Mouse (Mus musculus) right cerebral cortex, adult 2 months (tissue): ENCODE results near the gene Yaf2.
"Not testable (repeated sequence)": the region's sequence is repeated elsewhere in the genome, so short reads cannot be mapped to it uniquely, and the experiment has no call there.

Experiments used
- DNase-seq, 2 experiments: peaks; one replicate each; pipeline ENCODE4 v3.0.0; 2021 to 2022; ENCODE audit warnings: low spot score in 2 of 2

Yaf2 gene

DNA sequence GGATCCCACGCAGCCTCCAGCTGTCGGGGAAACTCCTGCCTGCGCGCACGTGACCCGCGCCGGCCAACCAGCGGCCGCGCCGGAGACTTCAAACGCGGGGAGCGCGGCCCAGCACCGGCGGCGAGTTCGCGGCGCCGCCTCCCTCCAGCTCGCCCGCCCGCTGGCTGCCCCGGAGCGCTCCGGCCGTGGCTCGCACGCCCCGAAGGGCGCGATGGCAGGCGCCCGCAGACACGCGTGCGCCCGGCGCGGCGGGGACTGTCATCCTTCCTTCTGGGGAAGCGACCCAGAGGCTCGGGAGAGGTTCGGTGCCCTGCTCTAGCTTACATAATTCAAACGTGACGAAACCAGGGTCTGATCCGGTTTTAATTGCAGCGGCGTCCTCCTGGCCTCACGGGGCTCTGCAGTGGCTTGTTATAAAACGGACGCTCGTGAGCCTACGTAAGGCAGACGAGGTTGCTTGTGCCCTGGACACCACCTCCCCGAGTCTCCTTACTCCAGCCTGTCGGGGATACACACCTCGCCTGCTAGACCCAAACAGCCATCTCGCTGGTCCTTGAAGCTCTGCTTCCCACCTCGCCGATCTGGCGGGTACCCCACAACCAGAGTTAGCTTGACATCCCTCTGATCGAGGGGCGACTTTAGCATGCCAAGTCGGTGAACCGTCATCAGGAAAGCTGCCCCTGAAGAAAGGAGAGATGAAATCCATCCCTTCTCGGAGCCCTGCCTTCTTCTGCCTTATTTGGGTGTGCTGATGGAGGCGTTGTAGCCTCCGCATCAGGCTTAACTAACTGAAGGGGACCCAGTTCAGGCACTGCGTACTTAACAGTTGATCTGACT, at the start of gene Yaf2:
Yaf2 (minus strand) TSS at position 11 of the 837 bp plus-strand sequence.
- DNase-seq, result peak; percentile 79 to 86

DNA sequence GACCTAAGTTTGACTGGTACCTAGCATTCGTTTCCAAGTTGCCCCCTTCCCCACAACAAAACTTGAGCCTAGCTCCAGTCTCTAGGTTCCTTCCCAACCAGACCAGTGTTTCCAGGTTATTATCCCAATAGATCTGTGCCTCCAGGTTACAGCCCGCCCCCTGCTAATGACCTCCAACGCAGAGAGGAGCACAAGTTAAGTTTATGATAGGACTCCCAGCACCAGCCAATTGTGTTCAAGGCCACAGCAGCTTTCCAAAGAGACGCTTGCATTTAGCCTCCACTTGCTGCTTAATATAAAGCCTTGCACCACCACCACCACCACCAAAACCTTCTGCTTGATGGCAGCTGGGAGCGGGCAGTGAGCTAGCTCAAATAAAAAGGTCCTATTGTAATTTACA, 44.6 kb upstream of the Yaf2 start:
- no peak for DNase-seq

DNA sequence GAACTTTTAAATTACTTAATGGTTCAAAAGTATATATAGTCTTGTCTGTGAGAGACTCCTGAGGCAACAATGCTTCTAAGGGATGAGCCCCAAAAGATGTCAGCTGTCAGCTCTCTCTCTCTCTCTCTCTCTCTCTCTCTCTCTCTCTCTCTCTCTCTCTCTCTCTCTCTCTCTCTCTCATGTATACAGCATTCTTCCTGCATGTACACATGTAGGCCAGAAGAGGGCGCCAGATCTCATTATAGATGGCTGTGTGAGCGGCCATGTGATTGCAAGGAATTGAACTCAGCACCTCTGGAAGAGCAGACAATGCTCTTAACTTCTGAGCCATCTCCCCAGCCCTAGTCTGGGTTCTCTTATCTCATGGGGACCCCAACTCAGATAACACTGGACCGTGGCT, 42.4 kb upstream of the Yaf2 start:
- DNase-seq, result no peak

DNA sequence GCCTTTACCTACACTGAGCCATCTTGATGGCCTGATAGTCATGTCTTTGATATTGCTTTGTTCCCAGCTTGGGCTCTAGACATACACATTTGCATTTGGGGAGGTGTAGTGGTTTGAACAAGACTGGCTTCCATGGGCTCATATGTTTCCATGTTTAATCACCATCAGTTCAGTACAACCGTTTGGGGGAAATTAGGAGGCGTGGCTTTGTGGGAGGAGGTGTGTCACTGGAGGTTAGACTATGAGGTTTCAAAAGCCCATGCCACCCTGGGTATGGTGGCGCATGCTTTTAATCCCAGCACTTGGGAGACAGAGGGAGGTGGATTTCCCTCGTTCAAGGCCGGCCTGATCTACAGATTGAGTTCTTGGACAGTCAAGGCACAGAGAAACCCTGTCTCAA, 39.0 kb upstream of the Yaf2 start:
- no peak for DNase-seq

DNA sequence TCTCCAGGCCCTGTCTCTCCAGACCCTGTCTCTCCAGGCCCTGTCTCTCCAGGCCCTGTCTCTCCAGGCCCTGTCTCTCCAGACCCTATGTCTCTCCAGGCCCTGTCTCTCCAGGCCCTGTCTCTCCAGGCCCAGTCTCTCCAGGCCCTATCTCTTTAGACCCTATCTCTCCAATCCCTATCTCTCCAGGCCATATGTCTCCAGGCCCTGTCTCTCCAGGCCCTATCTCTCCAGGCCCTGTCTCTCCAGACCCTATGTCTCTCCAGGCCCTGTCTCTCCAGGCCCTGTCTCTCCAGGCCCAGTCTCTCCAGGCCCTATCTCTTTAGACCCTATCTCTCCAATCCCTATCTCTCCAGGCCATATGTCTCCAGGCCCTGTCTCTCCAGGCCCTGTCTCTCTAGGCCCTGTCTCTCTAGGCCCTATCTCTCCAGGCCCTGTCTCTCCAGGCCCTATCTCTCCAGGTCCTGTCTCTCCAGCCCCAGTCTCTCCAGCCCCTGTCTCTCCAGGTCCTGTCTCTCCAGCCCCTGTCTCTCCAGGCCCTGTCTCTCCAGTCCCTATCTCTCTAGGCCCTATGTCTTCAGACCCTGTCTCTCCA, 35.9 kb upstream of the Yaf2 start:
- not testable (repeated sequence) for DNase-seq

DNA sequence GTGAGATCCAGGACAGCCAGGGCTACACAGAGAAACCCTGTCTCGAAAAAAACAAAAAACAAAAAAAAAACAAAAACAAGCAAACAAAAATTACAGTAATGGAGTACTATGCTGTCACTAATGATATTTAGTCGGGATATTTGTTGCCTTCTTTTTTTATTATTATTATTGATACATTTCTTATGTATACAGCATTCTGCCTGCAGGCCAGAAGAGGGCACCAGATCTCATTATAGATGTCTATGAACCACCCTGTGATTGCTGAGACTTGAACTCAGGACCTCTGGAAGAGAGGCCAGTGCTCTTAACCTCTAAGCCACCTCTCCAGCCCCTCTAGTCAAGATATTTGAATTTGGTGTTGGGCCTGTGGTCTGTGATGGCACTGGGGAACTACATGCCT, 35.1 kb upstream of the Yaf2 start:
- DNase-seq, result no peak

DNA sequence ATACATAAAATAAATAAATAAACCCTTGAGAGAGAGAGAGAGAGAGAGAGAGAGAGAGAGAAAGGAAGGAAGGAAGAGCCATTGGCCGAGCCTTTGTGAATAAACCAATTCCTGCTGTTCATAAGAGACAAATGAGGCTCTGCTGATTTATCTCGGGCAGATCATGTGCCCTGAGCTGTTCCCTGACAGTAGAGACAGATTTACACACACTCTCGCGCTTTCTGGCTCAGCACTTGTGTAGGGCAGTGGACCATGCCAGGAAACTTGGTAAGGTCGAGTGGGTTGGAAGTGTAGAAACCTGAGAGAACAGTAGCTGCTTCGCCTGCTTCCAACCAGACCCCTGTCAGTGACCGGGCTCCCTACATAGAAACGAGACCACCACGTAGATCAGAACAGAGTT, 31.8 kb upstream of the Yaf2 start:
- no peak for DNase-seq

DNA sequence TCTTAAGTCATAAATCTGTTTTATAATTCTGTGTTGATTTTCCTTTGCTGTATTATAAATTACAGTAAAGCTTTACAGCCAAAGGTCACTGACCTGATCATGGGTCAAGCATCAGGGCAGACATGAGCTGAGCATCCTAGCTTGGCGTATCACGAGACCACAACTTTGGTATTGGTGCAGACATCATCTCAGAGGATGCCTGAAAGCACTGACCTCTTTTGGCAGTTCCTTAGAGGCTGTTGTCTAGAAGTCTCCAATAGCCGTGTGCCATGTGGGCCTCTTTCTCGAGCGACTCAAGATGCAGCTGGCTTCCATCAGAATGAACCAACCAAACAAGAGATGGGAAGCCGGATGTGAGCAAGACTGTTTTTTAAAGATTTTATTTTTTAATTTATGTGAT, 28.8 kb upstream of the Yaf2 start:
- DNase-seq, result no peak

DNA sequence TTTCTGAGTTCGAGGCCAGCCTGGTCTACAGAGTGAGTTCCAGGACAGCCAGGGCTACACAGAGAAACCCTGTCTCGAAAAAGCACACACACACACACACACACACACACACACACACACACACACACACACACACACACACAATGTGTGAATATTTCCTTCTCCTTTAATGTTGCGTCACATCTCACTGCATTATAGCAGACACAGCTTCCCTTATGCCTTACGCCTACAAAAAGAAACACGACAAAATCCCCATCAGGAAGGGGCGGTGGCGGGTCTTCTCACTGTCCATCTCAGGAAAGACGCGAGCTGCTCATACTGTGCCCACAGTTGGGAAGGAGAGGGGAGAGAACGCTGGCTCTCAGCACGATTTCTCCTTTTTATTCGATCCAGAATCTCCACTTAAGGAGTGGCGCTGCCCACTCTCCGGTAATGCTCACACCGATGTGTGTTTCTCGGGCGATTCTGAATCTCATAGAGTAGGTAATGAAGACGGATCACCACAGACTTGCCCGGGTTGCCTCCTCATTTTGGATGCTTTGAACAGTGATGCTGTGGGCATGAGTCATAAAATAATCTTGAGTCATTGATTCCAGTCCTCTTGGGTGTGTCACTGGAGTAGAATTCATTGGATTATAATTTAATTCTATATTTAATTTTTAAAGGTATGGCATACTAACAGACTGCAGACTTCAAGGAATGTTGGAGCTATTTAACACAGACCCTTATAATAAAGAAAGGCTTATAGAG, 21.8 kb upstream of the Yaf2 start:
- no peak for DNase-seq

DNA sequence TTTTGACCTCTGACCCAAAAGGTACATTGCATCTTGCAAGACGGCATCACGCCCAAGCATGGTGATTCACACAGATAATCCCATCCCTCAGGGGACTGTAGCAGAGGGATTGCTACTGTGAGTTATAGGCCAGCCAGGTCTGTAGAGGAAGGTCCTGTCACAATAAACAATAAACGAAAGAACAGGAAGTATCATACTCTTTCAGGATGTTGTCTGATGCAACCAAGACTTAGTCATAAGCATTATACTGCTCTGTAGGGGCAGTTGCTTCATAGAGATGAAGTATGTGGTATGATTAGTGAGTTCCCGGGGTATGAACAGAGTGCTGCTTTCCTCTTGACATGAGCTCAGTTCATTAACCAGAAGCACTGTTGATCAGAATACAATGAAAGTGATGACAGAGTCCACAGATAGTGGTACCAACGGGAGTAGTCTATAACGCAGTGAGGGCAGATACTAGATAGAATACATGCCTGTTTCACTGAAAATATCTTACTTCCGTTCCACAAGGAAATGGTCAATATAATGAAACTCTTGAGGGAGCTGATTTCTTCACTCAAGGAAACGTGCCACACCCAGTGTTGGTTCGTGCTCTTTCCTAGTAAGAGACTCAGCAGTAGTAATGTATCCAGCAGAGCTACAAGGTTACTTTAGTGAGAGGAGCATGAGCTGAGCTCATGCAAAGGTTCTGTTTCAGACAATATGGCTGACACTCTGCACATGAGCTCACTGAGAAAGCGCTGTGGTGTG, 4.1 kb upstream of the Yaf2 start:
- no peak for DNase-seq

DNA sequence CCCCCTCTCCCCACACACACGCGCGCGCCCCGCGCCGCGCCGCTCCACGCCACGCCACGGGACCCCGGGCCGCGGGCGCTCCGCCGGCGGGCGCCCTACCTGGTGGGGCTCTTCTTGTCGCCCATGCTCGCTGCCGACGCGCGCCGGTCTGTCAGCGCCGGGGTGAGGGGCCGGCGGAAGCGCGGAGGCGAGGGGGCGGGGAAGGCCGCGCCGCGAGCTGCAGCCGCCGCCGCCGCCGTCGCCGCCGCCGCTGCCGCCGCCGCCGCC, 144 bp downstream of the Yaf2 start:
- DNase-seq, result no peak

DNA sequence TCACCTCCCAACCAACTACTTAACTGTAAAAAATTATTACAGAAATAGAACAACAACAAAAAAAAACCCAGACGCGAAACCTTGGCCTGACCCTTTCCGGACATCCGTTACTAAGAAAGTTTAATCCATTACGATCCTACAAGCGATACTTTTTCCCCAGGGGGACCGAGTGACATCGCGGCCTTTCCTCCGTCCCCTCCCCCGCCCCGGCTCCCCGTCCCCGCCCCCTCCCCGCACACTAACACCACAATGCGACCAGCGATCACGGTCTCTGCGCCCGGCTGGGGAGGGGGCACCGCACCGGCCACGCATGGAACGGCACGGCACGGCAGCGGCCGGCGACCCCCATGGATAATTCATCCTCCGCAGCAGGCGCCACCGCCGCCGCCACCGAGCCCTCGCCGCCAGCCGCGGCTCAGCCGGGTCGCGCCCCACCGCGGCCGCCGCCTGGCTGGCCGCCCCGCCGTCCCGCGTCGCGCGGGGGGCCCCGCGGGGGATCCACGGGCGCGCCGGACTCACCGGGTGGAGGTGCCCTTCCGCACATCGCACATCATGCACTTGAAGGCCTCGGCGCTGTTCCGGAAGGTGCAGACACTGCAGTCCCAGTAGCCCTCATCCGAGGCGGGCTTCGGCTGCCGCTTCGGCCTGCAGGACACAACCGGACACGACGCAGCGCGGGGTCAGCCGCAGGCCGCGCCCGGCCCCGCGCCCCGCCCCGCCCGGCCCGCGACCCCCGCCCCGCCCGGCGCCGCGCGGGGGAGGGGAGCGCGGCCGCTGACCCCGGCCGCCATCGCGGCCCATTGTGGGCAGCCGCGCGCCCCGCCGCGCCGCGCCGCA, 696 bp downstream of the Yaf2 start:
- no peak for DNase-seq

DNA sequence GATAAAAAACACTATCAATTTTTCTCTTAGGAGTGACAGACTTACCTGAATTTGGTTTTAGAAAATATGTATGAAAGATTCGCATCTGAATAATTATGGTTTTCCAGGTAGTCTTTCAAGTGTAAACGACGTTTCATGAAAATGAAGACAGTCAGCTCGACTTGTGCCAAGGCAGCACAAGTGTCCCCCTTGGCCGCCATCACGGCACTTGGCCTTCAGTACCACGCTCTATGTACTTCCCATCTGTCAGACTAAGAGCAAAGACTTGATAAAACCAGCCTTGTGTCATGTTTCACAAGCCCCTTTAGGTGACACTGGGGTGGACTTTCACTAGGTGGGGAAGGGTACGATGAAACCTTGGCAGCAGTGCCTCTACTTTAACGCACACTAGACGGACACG, 5.5 kb downstream of the Yaf2 start:
- DNase-seq, result no peak

DNA sequence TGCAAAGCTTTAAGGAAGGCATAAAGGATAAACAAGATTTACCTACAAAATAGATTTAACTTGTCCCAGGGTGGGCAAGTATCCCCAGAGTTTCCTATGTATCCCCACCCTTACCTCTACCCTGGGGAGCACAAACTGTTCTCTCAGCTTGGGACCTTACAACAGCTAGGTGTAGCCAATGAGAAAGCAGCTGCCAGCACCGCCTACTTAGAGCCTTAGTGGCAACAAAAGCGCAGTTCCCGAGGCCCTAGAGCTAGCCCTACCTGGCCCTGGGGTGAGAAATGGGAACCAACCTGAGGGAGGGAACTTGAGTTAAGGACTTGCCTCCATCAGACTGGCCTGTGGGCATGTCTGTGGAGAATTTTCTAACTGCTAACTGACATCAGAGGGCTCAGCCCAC, 9.5 kb downstream of the Yaf2 start:
- DNase-seq, result no peak

DNA sequence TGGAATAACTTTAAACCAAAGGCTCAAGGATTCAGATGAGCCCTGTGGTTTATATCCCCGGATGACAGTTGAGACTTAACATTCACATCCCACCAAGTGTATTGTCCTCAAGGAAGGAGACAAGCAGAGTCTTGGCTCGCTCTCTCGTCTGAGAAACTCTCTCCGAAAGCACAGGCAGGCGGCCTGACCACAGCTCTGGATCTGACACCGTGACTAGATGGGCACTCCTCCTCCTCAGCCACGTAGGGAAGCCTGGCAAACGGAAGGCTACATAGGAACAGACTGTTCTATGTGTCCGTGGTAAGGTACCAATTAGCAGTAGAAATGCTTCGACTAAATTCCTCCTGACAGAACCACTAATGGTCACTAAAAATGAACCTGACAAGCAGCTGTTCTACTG, 10.1 kb downstream of the Yaf2 start:
- DNase-seq, result no peak

DNA sequence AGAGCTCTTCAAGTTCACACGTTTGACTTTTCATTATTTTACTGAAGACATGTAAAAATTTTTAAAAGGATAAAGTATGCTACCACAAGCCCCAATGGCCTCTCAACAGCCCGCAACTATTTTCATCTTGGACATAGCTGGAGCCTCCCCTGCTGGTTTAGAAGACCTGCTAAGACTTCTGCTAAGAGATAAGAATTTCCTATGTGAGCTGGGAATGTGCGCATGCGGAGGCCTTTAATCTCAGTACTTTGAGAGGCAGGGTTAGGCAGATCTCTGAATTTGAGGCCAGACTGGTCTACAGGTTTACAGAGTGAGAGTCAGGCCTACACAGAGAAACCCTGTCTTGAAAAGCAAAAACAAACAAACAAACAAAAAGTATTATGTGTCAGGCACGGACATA, 11.4 kb downstream of the Yaf2 start:
- DNase-seq, result no peak

DNA sequence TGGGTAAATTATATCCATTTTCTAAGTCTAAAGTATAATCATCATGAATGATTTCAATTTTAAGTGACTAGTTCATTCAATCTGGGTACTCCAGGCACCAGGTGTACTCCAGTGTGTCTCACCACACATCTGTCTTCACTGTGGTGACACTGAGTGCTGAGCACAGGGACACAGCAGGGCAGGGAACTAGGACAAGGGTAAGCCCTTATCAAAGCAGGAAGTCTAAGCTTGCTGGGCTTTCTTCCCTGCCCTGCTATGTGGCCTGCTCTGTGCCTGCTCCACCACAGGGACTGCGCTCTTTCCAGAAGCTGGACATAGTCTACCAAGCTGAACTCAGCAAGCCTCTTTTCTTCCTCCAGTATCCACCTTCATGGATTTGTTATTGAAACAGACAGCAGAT, 18.0 kb downstream of the Yaf2 start:
- no peak for DNase-seq

DNA sequence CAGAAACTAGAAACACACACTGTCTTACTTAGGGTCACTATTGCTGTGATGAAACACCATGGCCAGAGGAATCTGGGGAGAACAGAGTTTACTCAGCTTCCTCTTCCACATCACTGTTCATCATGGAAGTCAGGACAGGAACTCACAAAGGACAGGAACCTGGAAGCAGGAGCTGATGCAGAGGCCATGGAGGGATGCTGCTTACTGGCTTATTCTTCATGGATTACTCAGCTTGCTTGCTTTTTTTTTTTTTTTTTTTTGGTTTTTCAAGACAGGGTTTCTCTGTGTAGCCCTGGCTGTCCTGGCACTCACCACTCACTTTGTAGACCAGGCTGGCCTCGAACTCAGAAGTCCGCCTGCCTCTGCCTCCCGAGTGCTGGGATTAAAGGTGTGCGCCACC, 26.4 kb downstream of the Yaf2 start:
- DNase-seq, result not testable (repeated sequence)

DNA sequence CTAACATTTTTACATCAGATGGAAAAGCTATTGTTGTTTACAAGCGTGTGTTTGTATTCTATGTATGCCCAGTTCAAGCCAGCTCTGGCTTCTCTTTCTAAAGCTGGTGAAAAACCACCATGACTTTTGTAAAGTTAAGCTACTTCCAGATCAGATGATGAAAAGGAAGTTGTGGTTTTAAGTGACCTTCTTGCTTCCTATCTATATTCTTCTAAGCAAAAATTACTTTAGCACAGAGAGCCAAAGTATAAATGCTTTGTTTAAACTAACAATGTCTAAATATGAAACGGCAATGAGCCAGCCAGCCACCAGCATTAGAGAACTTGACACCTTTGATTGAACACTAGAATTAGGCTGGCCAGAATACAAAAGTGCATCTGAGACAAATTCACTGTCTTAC, 38.5 kb downstream of the Yaf2 start:
- no peak for DNase-seq

DNA sequence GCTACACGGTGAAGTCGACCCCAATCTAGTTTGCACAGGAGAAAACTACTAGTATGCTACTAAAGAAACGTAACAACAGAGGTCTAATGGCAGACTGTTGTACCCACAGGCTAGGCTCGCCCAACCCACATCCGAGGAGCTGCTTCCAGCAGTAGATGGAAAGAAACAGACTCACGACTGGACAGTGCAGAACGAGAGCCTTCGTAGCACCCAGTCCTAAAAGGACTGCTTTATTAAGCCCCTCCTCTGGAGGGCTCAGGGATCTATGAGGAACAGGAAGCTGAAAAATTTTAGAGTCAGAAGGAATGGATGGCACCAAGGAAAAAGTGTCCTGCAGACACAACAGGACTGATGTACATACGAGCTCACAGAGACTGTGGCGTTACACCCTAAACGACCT, 42.3 kb downstream of the Yaf2 start:
- DNase-seq, result no peak

DNA sequence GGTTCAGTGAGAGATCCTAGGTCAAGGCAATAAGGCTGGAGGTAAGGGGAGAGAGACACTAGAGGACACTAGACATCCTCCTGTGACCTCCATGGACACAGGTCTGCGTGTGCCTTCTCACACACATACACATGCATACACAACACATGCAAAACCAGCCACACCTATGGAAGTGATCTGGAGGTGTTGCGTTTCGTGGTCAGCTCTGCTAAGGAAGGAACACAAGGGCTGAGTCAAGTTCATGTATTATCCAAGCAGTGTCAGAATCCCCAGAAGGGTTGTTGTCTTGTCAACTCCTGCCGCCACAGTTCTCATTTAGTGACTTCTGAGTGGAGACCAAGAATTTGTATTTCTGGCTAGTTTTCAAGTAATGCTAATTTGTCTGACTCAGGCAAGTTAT, 48.4 kb downstream of the Yaf2 start:
- no peak for DNase-seq

DNA sequence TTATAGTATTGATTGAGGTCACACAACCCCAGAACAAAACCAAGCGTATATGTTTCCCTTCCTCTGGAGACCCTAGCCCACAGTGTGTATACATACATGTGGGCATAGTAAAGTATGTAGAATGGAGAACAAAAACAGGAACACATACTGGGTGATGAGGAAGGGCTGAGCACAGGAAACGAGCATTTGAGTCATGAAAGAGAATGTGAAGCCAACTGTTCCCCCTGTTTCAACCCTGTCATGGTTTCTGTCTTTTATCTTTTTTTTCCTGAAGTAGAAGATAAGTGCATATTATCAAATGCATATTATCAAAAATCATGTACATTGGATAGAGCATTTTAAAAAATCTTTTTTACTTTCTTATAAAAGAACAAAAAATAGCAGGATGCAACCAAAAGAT, 49.1 kb downstream of the Yaf2 start:
- no peak for DNase-seq
